Mouse (Mus musculus): ENCODE results near the gene Tial1. TPM values are rescaled to one million over a fixed set of nuclear protein-coding genes. Genes with fewer than 3 reads are reported as not detected.

Gene Tial1
- polyA plus RNA-seq (2014; fragmentation: Illumina TruSeq; extraction: RNeasy Lipid Tissue Mini Kit (QIAGEN cat#74804); ENCODE audit: low read depth, low replicate concordance) = 71.6 TPM

GRCm38 (mm10) chr7:128461285-128462215 is at the start of gene Tial1:
TSS of gene Tial1 (minus strand) at chr7:128461717.

DNA sequence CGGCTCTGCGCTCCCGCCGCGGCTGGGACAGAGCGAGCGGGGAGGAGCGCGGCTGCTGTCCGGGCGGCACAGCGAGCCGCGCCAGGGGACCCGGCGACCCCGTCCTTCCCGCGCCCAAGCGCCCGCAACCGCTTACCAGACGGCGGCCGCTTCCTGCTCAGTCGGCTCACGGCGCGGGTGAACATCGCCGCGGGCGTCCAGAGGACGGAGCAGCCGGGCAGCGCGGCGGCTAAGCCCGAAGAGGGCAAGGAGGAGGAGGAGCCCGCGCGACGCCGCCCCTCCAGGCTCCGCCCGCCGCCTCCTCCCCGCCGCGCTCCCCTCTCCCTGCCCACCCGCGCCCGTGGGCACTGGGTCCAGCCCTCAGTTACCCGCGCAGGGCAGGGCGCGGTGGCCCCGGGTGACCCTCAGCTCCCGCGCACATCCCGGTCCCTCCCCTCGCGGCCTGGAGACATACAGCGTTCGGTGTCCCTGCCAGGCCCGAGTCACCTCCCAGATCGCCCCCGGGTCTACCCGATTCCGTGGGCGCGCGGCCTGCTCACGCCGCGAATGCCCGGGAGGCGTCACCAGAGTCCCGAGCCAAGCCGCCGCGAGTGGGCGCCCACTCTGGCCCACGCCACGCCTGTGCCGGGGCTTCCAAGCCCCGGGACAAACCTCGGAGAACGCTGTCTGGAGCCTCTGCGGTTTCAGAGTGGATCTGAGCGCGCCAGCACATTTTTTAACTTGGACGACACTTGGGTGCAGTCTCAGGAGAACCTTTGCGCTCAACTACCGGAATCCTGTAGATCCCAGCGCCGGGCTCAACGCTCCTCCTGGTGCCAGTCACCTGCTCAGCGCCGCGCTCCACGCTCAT is 43.4 kb downstream of the Tial1 start, which contains the start of gene Rgs10:
Rgs10 (minus strand) TSS at position 829 of the 850 bp plus-strand sequence.

Other genes with a start within 250 kb of the Tial1 start
- 6.0 TPM for gene Armc5, start 224.4 kb downstream of the Tial1 start, polyA plus RNA-seq (2014; fragmentation: Illumina TruSeq; extraction: RNeasy Lipid Tissue Mini Kit (QIAGEN cat#74804); ENCODE audit: low read depth, low replicate concordance)
- gene 9130023H24Rik, start 223.7 kb downstream of the Tial1 start, polyA plus RNA-seq (2014; fragmentation: Illumina TruSeq; extraction: RNeasy Lipid Tissue Mini Kit (QIAGEN cat#74804); ENCODE audit: low read depth, low replicate concordance) = 1.8 TPM
- 23.0 TPM for gene Tgfb1i1, start 214.9 kb downstream of the Tial1 start, polyA plus RNA-seq (2014; fragmentation: Illumina TruSeq; extraction: RNeasy Lipid Tissue Mini Kit (QIAGEN cat#74804); ENCODE audit: low read depth, low replicate concordance)
- gene Slc5a2, start 196.1 kb downstream of the Tial1 start, polyA plus RNA-seq (2014; fragmentation: Illumina TruSeq; extraction: RNeasy Lipid Tissue Mini Kit (QIAGEN cat#74804); ENCODE audit: low read depth, low replicate concordance) = not detected
- gene BC017158, start 163.5 kb downstream of the Tial1 start, polyA plus RNA-seq (2014; fragmentation: Illumina TruSeq; extraction: RNeasy Lipid Tissue Mini Kit (QIAGEN cat#74804); ENCODE audit: low read depth, low replicate concordance) = 8.7 TPM
- 9.0 TPM for gene Rgs10, start 43.0 kb downstream of the Tial1 start, polyA plus RNA-seq (2014; fragmentation: Illumina TruSeq; extraction: RNeasy Lipid Tissue Mini Kit (QIAGEN cat#74804); ENCODE audit: low read depth, low replicate concordance)
- gene Bag3, start 61.9 kb upstream of the Tial1 start, polyA plus RNA-seq (2014; fragmentation: Illumina TruSeq; extraction: RNeasy Lipid Tissue Mini Kit (QIAGEN cat#74804); ENCODE audit: low read depth, low replicate concordance) = 193 TPM
- gene Inpp5f, start 149.6 kb upstream of the Tial1 start, polyA plus RNA-seq (2014; fragmentation: Illumina TruSeq; extraction: RNeasy Lipid Tissue Mini Kit (QIAGEN cat#74804); ENCODE audit: low read depth, low replicate concordance) = 5.0 TPM